Mouse (Mus musculus) ES-Bruce4 (cell line): ENCODE data around the gene 3110082I17Rik. TPM values are rescaled to one million over a fixed set of nuclear protein-coding genes. Genes with fewer than 3 reads are reported as not detected.
A peak's percentile ranks its signal among the peaks of the same experiment; 100 is the strongest.

Source experiments
- H3K27ac ChIP-seq: 2 replicates; pipeline ENCODE4 v1.5.1; 2012; ENCODE audit warnings: low read length, inconsistent platforms; ENCODE audit not compliant: insufficient read depth
- H3K27me3 ChIP-seq: 2 replicates; pipeline ENCODE4 v1.6.1; 2012; ENCODE audit warnings: mild to moderate bottlenecking, low read length, inconsistent platforms; ENCODE audit not compliant: control insufficient read depth, poor library complexity, insufficient read depth, severe bottlenecking
- H3K36me3 ChIP-seq: 2 replicates; pipeline ENCODE4 v1.6.1; 2012; ENCODE audit warnings: inconsistent platforms, mild to moderate bottlenecking, low read length, moderate library complexity; ENCODE audit not compliant: control insufficient read depth, poor library complexity, insufficient read depth, severe bottlenecking
- H3K4me1 ChIP-seq: one replicate; pipeline ENCODE4 v1.8.1; 2011; ENCODE audit warnings: low read length; ENCODE audit not compliant: control insufficient read depth, insufficient read depth
- H3K4me3 ChIP-seq: 2 replicates; pipeline ENCODE4 v1.5.1; 2011; ENCODE audit warnings: low read depth, mild to moderate bottlenecking, low read length
- H3K9ac ChIP-seq: 2 replicates; pipeline ENCODE4 v1.6.1; 2012; ENCODE audit warnings: low read depth, mild to moderate bottlenecking, inconsistent platforms; ENCODE audit not compliant: poor library complexity, severe bottlenecking
- H3K9me3 ChIP-seq: replicated peaks from 2 replicates; pipeline ENCODE4 v1.6.1; 2012; ENCODE audit warnings: mild to moderate bottlenecking, low read length, inconsistent platforms; ENCODE audit not compliant: control insufficient read depth, poor library complexity, insufficient read depth, severe bottlenecking
- CTCF ChIP-seq: IDR thresholded peaks from one replicate; pipeline ENCODE4 v1.8.1; 2011; ENCODE audit warnings: low read depth, low read length
- EP300 ChIP-seq: IDR thresholded peaks from 2 replicates; pipeline ENCODE4 v1.6.1; 2011; ENCODE audit warnings: low read depth, low read length; ENCODE audit not compliant: insufficient read depth
- POLR2A ChIP-seq: IDR thresholded peaks from one replicate; pipeline ENCODE4 v1.8.1; 2011; ENCODE audit warnings: low read length; ENCODE audit not compliant: insufficient read depth
- polyA plus RNA-seq: library from polyadenylated mRNA; stranded (reverse); fragments of >200 nt; gene quantifications from 2 replicates; pipeline ENCODE4 v1.2.4, GENCODE M21; 2011; ENCODE audit warnings: low read depth; ENCODE audit not compliant: missing spikeins, insufficient read depth, insufficient read length

The 3110082I17Rik gene
- polyA plus RNA-seq, 1 experiment: 44.5 TPM

- Histone ChIP-seq H3K36me3 (0 out of 2 replicates have a peak, but pooled peaks cover 7% of the 10 kb centered on the region), H3K4me1 (no peaks in the 10 kb centered on the region), H3K9ac (peak overlapping the region; percentile 56), H3K27ac (no peak overlapping the region), H3K4me3 (peak overlapping the region; percentile 97), H3K9me3 (no peaks in the 10 kb centered on the region), H3K27me3 (no peaks in the 10 kb centered on the region)
- TF ChIP-seq CTCF (no peak), POLR2A (no peak), EP300 (no peak)
Observed at GRCm38 (mm10) chr5:139483171-139483848, 23.0 kb upstream of the 3110082I17Rik start.

DNA sequence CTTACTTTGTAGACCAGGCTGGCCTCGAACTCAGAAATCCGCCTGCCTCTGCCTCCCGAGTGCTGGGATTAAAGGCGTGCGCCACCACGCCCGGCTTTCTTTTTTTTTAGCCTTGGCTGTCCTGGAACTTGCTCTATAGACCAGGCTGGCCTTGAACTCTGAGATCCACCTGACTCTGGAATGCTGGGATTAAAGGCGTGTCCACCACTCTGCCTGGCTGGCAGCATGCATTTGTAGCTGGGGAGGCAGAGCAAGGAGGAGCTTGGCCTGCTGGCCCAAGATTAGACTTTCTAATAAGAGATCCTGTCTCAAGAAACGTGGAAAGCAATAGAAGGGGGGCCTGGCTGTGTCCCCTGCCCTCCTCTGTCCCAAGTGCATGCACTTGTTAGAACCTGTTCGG is 20.1 kb upstream of the 3110082I17Rik start:
- peak overlapping the region; percentile 36; the same call in 1 of the 2 replicates for H3K27ac ChIP-seq
- no peaks in the 10 kb centered on the region for H3K9me3 ChIP-seq
- no peaks in the 10 kb centered on the region for H3K4me1 ChIP-seq
- H3K4me3 ChIP-seq: no peak overlapping the region
- H3K9ac ChIP-seq: no peak overlapping the region
- 0 out of 2 replicates have a peak, but pooled peaks cover 10% of the 10 kb centered on the region for H3K36me3 ChIP-seq
- H3K27me3 ChIP-seq: no peaks in the 10 kb centered on the region
- no peak for TF ChIP-seq POLR2A
- TF ChIP-seq EP300: no peak
- no peak for TF ChIP-seq CTCF

DNA sequence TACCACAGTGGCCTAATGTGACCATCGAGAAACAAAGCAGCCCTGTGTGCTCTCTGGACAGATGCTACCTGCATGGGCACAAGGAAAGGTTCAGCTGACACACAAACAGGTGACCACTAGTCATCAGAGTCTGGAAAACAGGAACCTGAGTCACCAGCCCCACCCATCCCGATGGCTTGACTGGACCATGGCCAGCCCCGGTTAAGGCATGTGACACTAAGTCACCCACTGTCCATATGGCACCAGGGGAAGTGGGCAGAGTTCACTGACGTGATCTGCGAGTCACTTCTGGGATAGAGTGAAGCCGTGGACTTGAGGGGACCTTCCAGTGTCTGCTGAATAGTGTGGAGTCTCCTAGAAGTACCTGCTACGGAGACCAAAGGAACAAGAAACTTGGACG is 18.8 kb upstream of the 3110082I17Rik start:
- Histone ChIP-seq H3K27ac (no peak overlapping the region), H3K9ac (no peak overlapping the region), H3K36me3 (0 out of 2 replicates have a peak, but pooled peaks cover 10% of the 10 kb centered on the region), H3K9me3 (no peaks in the 10 kb centered on the region), H3K4me3 (no peak overlapping the region), H3K27me3 (no peaks in the 10 kb centered on the region), H3K4me1 (no peaks in the 10 kb centered on the region)
- TF ChIP-seq CTCF (no peak), POLR2A (no peak), EP300 (no peak)

GRCm38 (mm10) chr5:139474741-139475140 is 14.4 kb upstream of the 3110082I17Rik start:
- TF ChIP-seq POLR2A (no peak), CTCF (no peak), EP300 (no peak)
- H3K36me3 ChIP-seq: peaks cover 11% of the 10 kb centered on the region
- H3K27ac ChIP-seq: no peak overlapping the region

DNA sequence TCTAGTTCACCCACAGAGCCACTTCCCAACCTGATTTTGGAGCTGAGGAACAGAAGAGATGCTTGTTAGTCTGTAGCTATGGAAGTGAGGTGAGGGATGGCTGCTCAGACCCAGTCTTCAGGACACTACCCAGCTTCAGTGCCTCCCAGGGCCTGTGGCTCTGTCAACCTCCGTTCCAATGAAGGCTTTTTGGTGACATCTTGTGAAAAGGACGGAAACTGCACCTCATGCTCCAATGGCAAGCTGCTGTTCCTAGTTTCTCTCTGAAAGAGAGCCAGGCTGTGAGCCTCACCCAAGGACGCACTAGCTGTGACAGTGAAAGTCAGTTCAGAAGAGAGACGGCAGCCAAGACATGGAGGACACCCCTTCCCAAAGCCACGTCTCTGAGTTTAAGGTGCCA is 7.7 kb upstream of the 3110082I17Rik start:
- Histone ChIP-seq H3K4me1 (no peaks in the 10 kb centered on the region), H3K27ac (no peak overlapping the region), H3K9me3 (no peaks in the 10 kb centered on the region), H3K36me3 (peaks cover under 1% of the 10 kb centered on the region), H3K4me3 (no peak overlapping the region), H3K27me3 (no peaks in the 10 kb centered on the region), H3K9ac (no peak overlapping the region)
- no peak for TF ChIP-seq EP300
- TF ChIP-seq POLR2A: no peak
- TF ChIP-seq CTCF: peak; percentile 14

More at GRCm38 (mm10) chr5:139474741-139475140, 14.4 kb upstream of the 3110082I17Rik start:
- Histone ChIP-seq H3K9me3 (no peaks in the 10 kb centered on the region), H3K4me3 (no peak overlapping the region), H3K4me1 (no peaks in the 10 kb centered on the region), H3K9ac (no peak overlapping the region), H3K27me3 (no peaks in the 10 kb centered on the region)

- TF ChIP-seq CTCF (no peak), EP300 (no peak), POLR2A (no peak)
- H3K27me3 ChIP-seq: no peaks in the 10 kb centered on the region
- no peaks in the 10 kb centered on the region for H3K9me3 ChIP-seq
- no peaks in the 10 kb centered on the region for H3K36me3 ChIP-seq
- no peak overlapping the region for H3K27ac ChIP-seq
- H3K4me1 ChIP-seq: no peaks in the 10 kb centered on the region
- H3K9ac ChIP-seq: no peak overlapping the region
- H3K4me3 ChIP-seq: no peak overlapping the region
Observed at GRCm38 (mm10) chr5:139466801-139467200, 6.5 kb upstream of the 3110082I17Rik start.
